Mouse (Mus musculus): ENCODE measurements around the gene Clec2d.

Gene Clec2d

DNA sequence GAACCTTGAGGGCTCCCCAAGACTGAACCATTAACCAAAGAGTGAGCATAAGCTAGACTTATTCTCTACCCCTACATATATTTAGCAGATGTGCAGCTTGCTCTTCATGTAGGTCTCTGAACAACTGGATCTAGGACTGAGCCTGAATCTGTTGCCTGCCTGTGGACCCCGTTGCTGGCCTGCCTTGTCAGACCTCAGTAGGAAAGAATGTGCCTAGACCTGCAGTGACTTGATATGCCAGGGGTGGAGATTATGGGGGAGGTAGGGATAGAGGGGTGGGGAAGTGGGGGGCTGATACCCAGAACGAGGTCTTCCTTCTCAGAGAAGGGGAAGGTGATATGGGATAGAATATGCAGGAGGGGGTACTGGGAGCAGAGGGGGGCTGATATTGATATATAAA, 43.2 kb downstream of the Clec2d start:
- in situ Hi-C loops (cut with MboI; ENCODE audit: low sequenced_read_pairs), result no loop called here

- in situ Hi-C loops (cut with MboI; ENCODE audit: low sequenced_read_pairs), result no loop called here
Measured at GRCm38 (mm10) chr6:129224090-129224489, 43.7 kb downstream of the Clec2d start.

DNA sequence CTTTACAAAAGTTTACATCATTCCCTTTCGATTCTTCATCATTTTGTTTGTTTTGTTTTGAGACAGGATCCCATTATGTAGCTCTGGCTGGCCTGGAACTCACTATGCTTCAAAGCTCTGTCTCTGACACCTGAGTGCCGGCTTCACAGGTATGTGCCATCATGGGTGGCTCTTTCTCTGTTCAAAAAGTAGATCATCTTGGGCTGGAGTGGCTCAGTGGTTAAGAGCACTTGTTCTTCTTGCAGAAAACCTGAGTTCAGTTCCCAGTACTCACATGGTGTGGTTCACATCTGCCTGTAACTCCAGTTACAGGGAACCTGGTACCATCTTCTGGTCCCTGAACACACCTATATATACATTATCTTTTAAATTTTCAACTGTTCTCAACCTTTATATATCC, 44.7 kb downstream of the Clec2d start:
- in situ Hi-C loops (cut with MboI; ENCODE audit: low sequenced_read_pairs), result no loop called here

- in situ Hi-C loops (cut with MboI; ENCODE audit: low sequenced_read_pairs), result no loop called here
Measured at GRCm38 (mm10) chr6:129228935-129229773, 48.7 kb downstream of the Clec2d start.

- in situ Hi-C loops (cut with MboI; ENCODE audit: low sequenced_read_pairs), result no loop called here
Measured at GRCm38 (mm10) chr6:129229774-129230578, 49.6 kb downstream of the Clec2d start.

DNA sequence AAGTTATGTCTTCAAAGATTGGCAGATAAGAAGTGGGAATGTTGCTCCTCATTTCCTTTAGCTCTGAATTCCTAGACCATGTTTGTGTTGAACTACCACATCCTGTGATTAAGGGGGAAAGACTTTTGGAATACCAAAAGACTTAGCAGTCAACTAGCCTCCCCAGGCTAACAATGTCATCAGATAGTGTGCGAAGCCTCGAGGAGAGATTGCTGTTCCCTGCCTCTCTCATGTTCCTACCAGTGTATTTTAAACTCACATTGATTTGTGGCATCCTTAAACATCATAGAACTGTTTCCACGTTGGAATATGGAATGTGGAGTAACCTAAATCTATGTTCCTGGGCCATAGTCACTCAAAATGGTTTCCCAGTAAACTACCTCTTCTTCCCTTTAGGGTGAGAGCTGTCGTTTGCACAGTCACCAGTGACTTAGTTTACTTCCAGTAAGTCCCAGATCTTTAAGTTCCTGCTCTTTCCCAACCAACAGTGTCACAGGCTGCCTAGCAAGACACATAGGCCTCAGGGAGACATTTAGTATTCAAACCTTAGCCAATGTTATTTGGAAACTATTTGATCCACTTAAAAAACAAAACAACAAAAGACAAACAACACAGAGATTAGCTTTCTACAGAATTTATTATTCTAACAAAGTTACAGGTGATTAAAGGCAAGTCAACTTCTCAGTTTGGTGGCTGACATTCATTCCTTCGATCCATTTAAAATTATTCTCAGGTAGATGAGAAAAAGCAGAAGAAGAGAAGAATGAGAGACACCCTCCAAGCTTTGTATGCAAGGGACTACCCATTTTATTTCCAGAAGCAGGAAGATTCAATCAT, 51.8 kb downstream of the Clec2d start:
- in situ Hi-C loops (cut with MboI; ENCODE audit: low sequenced_read_pairs), result no loop called here

- in situ Hi-C loops (cut with MboI; ENCODE audit: low sequenced_read_pairs), result no loop called here
Measured at GRCm38 (mm10) chr6:129232842-129233205, 52.4 kb downstream of the Clec2d start.

DNA sequence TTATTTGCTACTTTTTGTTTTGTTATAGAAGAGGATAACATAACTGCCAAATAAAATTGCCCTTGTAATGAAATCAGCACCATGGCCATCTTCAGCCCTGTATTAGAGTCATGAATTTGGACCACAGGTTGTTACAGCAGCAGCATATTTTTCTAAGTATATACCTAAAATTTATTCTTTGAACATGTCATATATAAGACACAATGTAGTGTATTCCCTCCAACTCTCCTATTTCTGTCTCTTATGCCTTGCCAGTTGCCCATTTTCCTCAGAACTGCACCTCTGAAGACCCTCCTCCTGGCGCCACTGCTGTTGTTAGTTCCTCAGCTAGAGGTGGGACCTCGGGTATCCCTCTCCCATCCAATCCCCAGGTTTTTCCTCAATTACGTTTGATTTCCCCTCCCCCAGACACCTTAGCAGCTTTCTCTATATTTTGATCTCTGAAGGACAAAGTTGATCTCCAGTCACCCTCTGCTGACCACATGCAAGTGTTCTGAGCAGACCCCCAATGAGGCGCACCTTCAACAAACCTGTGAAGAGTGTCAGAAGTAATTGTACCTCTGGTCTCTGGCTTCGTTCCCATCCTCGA, 53.0 kb downstream of the Clec2d start:
- in situ Hi-C loops (cut with MboI; ENCODE audit: low sequenced_read_pairs), result no loop called here

DNA sequence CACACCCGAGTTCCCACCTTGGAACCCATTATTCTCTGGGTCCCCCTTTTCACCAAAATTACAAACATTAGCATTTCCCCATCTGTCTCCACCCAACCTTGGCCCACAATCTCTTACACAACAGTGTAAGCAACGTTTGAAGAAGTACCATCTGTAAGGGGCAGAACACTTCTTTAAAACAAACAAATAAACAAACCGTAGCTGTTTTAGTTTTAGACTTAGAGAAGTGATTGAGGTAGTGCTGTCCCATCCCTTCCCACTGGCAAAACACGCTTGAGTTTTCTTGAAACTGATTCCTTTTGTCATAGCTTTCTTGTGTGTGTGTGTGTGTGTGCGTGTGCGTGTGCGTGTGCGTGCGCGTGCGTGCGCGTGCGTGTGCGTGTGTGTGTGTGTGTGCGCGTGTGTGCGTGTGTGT, 53.5 kb downstream of the Clec2d start:
- in situ Hi-C loops (cut with MboI; ENCODE audit: low sequenced_read_pairs), result no loop called here

DNA sequence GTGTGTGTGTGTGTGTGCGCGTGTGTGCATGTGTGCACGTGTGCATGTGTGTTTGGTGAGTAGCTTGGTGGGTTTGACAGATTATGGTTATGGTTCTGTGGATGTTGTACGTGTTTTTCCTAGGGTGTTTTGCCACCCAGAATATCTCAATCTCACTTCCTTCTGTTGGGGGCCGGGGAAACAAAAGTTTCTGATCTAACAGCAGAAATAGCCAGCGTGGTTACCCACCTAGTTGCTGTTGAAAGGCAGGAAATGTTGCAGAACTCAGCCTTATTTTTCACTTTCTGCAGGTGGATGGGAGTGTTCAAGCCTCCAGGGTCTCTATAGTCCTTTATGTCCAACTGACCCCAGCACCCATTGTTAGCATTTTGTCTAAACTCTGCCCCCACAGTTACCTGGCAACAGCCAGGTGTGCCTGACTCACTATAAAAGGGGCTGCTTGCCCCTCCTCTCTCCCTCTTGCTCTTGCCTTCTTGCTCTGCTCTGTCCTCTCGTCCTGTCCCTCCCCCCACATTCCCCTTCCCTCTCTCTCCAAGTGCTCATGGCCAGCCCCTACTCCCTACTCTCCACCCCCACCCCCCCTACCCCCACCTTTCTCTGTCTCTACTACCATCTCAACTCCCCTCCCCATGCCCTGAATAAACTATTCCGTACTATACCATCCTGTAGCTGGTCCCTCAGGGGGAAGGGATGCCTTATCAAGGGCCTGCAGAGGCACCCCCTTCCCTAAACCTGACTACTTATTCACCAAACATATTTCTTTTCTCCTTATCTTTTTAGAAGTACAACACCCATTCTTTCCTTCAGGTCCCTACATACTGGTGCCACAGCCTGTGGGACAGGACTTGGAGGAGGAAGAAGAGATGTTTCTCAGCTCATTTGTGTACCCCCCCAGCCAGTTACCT, 54.3 kb downstream of the Clec2d start:
- in situ Hi-C loops (cut with MboI; ENCODE audit: low sequenced_read_pairs), result no loop called here

- in situ Hi-C loops (cut with MboI; ENCODE audit: low sequenced_read_pairs), result no loop called here
Measured at GRCm38 (mm10) chr6:129235855-129236461, 55.5 kb downstream of the Clec2d start.

All from CH12F3 (cell line).